Mouse (Mus musculus) layer of hippocampus, adult 2 months (tissue): ENCODE measurements at regions not wholly inside any gene's neighbourhood (a gene's known extent, or its start where the extent isn't known, plus 50 kb on each side); places are given as distances from the start of the nearest gene placed in this dataset.

Experiments used
- DNase-seq, 2 experiments: peaks; one replicate each; pipeline ENCODE4 v3.0.0; 2022; ENCODE audit warnings: low spot score in 2 of 2
- H3K27ac ChIP-seq: fragments of 200-600 bp; 2 replicates; pipeline ENCODE4 v1.8.1; 2022
- H3K4me3 ChIP-seq: fragments of 200-600 bp; 2 replicates; pipeline ENCODE4 v1.8.1; 2022; ENCODE audit warnings: mild to moderate bottlenecking
- CTCF ChIP-seq: fragments of 200-600 bp; conservative IDR thresholded peaks from 2 replicates; pipeline ENCODE4 v1.8.1; 2022; ENCODE audit warnings: antibody characterized with exemption, mild to moderate bottlenecking, moderate library complexity

DNA sequence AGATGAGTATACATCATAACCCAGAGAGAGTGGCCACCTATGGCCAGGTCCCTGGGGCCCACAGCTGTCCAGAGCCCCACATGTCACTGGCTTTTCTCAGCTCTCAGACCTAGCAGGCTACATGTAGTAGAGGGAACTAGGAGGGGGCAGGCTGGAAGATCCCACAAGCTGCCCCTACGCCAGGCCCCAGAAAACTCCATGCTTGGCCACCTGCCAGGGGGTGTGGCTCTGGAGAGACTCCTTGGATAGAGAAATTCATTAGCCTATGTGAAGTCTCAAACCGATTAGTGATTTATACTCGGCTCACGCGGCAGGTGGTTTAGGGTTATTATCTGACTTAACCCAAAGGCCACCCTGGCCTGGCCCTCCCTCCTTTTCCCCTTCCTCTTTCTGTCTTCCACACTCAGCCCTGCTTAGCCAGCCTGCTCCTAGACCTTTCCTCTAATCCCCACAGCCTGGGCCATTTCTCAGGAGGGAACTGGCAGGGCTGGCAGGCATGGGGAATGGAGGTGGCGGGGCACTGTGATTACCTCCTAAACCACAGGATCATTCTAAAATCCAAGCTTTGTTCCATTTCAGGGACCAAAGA, 77.7 kb downstream of the Efnb1 start:
- TF ChIP-seq CTCF: no peak
- no peak overlapping the region for H3K27ac ChIP-seq
- DNase-seq: no peak
- H3K4me3 ChIP-seq: no peak overlapping the region

DNA sequence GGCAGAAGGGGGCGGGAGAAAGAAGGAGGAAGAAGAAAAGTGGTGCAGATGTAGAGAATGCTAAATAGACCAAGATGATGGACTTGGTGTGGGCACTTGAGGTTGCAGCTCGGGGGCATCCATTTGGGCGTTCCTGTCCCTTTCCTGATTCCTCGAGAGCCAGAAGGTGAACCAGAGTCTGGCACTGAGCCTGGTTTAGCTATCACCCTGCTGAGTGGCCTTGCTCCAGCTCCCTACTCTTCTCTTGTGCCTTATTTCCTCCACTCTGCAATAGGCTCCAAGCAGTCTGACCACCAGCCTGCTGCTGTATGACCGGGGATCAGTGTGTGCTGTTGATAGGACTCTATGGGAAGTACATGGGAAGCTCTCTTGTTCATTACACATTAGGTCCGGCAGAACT, 68.1 kb downstream of the Efnb1 start:
- no peak for TF ChIP-seq CTCF
- H3K27ac ChIP-seq: no peak overlapping the region
- no peak for DNase-seq

DNA sequence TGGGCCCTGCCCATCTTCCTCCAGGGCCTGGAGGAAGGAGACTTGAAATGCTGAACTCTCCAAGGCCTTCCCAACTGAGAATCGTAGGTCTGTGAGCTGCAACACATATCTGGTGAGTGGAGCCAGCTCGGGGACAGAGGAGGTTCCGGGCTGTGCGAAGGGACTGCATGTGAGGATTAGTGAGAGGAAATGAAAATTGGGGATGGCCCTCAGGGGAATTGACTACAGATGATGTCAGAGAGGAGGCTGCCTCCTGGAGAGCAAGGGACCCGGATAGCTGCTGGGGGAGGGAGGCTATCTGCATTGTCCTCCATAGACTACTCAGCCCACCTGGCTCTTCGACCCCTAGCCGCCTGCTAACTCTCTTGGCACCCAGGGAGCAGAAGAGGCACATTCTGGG, 65.2 kb downstream of the Efnb1 start:
- Histone ChIP-seq H3K4me3 (no peak overlapping the region), H3K27ac (no peak overlapping the region)
- DNase-seq: no peak
- no peak for TF ChIP-seq CTCF

More for the DNA sequence above, 68.1 kb downstream of the Efnb1 start:
- H3K4me3 ChIP-seq: no peak overlapping the region

DNA sequence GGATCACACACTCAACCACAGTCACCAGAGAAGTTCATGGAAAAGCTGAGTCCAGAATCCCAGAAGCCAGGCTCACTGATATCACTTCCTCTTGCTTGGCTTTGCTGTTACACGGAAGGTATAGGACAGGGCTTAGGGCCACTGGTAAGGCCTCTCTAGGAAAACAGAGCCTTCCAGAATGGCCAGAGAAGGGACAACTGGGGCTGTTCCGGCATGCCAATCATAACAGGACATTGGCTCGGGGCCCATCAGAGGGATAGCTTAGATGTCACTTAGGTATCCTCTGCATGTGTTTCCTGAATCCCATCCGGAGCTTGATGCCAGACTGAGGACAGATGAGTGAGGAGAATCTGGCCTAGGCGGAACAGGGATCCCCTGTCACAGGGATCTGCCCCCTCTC, 63.7 kb downstream of the Efnb1 start:
- no peak for TF ChIP-seq CTCF
- H3K27ac ChIP-seq: peak overlapping the region; percentile 76
- H3K4me3 ChIP-seq: no peak overlapping the region
- DNase-seq: no peak

DNA sequence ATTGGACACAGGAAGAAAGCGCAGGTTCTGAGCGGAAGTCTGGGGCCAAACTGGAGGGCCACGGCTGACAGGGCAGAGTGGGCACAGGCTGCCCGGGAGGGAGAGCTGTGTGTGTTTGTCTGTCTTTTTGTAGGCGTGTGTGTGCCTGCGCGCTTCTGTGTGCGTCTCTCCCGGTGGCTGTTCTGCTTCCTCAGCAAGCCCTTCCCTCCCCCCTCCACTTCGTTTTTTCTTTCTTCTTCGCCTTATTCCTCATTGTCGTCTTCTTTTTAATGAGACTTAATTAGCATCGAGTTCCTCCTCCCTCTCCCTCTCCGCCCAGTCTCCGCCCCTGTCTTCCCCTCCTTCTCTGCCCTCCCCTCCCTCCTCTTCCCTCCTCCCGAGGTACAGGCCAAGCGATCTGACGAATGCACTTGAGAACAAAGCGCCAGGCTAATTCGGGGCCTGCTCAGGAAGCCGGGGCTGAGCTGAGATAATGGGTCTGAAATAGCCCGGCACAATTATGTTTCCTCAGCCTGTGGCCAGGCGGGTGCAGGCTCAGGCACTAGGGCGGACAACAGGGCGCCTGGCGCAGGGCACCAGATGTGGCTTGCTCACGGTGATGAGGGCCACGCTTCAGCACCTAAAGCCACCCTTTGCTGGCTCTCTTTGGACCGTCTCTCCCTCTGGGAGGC, 63.2 kb downstream of the Efnb1 start:
- peak overlapping the region; percentile 76 for H3K27ac ChIP-seq
- peak; percentile 28 to 36 for DNase-seq
- no peak for TF ChIP-seq CTCF
- H3K4me3 ChIP-seq: peak overlapping the region; percentile 46
